Mouse (Mus musculus) embryonic facial prominence, embryonic 13.5 days (tissue): ENCODE results near the gene Wap. TPM values are rescaled to one million over a fixed set of nuclear protein-coding genes. Genes with fewer than 3 reads are reported as not detected.

Source experiments
- ATAC-seq: fragments of 200-750 bp; cut with Nextera tagmentation; 2 replicates; pipeline ENCODE4 v1.8.0; 2017; ENCODE audit warnings: low read depth; ENCODE audit not compliant: insufficient number of reproducible peaks, insufficient read depth, low FRiP score, low TSS enrichment
- H3K27ac ChIP-seq: fragments of 300-500 bp; sonication (generic); 2 replicates; pipeline ENCODE4 v1.5.1; 2015; ENCODE audit warnings: moderate library complexity, mild to moderate bottlenecking, inconsistent platforms
- H3K27me3 ChIP-seq: fragments of 300-500 bp; sonication (generic); 2 replicates; pipeline ENCODE4 v1.6.1; 2015; ENCODE audit warnings: mild to moderate bottlenecking, inconsistent platforms
- H3K36me3 ChIP-seq: fragments of 300-500 bp; sonication (generic); 2 replicates; pipeline ENCODE4 v1.6.1; 2015; ENCODE audit warnings: mild to moderate bottlenecking, inconsistent platforms
- H3K4me1 ChIP-seq: fragments of 300-500 bp; sonication (generic); 2 replicates; pipeline ENCODE4 v1.6.1; 2015; ENCODE audit warnings: inconsistent platforms
- H3K4me2 ChIP-seq: fragments of 300-500 bp; sonication (generic); 2 replicates; pipeline ENCODE4 v1.6.1; 2015; ENCODE audit warnings: moderate library complexity, mild to moderate bottlenecking, inconsistent platforms
- H3K4me3 ChIP-seq: fragments of 300-500 bp; sonication (generic); 2 replicates; pipeline ENCODE4 v1.5.1; 2015; ENCODE audit warnings: mild to moderate bottlenecking, inconsistent platforms
- H3K9ac ChIP-seq: fragments of 300-500 bp; sonication (generic); 2 replicates; pipeline ENCODE4 v1.6.1; 2015; ENCODE audit warnings: mild to moderate bottlenecking, inconsistent platforms
- H3K9me3 ChIP-seq: fragments of 300-500 bp; sonication (generic); 2 replicates; pipeline ENCODE4 v1.6.1; 2016; ENCODE audit warnings: inconsistent platforms
- WGBS: fragments of 180-500 bp; shearing (Covaris S2); methylation state at CpG from one replicate; pipeline ENCODE4 v1.1.7; 2015; ENCODE audit warnings: mixed read lengths; 5-methylcytosine and 5-hydroxymethylcytosine counted together
- polyA plus RNA-seq: library from polyadenylated mRNA; unstranded; fragments of >200 nt; fragmentation: Nextera tagmentation; extraction: Ambion mirVana; gene quantifications from 2 replicates; pipeline ENCODE4 v1.2.1, GENCODE M21; 2015

Wap gene
- polyA plus RNA-seq, 1 experiment from 2014 or later, result not detected

DNA sequence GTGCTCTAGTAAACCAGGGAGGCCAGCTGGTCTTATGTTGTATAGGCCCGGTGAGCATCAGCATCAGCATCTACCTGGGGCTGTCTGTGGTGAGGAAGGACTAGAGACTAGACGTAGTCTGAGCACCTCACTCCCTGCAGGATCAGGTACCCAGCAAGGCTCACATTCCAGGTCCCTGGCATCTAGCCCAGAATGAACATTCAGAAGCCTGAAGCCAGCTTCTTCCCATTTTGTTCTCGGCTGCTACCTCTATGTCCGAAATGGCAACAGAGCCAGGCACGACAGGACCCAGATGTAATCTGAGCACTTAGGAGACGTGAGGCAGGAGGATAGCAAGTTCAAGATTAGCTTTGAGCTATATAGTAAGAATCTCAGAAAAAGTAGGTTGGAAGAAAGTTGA, 43.6 kb downstream of the Wap start:
- 62% methylated on average over 6 of the region's 6 CpGs for WGBS
- no peaks in the 10 kb centered on the region for H3K27me3 ChIP-seq
- peaks cover 91% of the 10 kb centered on the region for H3K36me3 ChIP-seq
- no peak overlapping the region for H3K4me2 ChIP-seq
- H3K4me1 ChIP-seq, result peaks cover 21% of the 10 kb centered on the region
- no peak for ATAC-seq
- H3K4me3 ChIP-seq, result no peak overlapping the region
- peak overlapping the region; percentile 52 for H3K27ac ChIP-seq
- H3K9me3 ChIP-seq, result no peaks in the 10 kb centered on the region
- no peak overlapping the region for H3K9ac ChIP-seq

DNA sequence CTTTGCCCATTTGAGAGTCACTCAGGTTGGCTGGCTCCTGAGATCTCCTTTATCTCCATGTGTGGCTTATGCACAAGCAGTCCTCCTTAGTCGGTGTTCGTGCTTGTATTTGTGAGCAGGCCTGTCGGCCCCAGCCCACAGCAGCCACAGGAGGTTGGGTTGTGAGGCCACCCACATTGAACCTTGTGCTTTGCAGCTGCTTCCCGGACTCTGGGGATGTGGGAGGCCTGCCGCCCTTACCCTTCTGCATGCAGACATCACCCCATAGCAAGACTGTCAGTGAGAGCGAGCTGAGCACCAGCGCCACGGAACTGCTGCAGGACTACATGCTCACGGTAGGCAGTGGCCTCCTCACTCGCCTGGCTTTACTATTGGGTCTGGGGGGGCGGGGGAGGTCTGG, 45.0 kb downstream of the Wap start:
- Histone ChIP-seq H3K9ac (no peak overlapping the region), H3K9me3 (no peaks in the 10 kb centered on the region), H3K27ac (peak overlapping the region; percentile 52; the same call in 1 of the 2 replicates), H3K36me3 (peaks cover 97% of the 10 kb centered on the region), H3K4me3 (no peak overlapping the region), H3K4me1 (peaks cover 15% of the 10 kb centered on the region), H3K4me2 (no peak overlapping the region), H3K27me3 (no peaks in the 10 kb centered on the region)
- WGBS, result 73% methylated on average over 11 of the region's 11 CpGs
- ATAC-seq, result no peak

DNA sequence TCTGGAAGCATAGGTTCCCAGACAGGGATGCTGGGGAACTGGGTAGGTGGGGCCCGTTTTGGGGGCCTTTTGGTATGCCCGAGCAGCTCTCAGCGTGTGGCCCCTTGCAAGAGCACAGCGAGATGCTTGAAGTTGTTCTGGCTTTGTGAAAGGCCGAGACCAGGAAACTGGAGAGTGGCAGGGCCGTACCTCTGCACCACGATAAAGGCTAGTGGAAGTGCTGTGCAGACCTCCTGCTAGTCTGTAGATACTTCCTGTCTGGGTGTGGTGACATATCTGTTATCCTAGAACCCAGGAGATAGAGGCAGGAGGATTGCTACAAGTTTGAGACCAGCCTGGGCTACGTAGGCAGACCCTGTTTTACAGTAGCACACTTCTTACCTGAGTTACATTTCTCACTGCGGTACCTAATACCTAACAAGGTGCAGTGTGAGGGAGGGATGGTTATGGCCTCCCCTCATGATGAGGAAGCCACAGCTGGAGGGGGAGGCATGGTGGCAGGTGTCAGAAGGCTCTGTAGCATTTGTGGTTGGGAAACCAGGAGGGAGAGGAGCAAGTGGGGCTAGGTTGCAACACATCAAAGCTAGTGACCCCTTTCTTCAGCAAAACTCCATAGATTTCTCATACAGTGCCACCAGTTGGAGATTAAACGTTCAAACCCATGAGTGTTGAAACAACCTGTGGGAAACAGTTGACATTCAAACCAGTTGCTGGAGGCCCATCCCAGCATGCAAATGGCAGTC, 47.3 kb downstream of the Wap start:
- WGBS, result 89% methylated on average over 10 of the region's 10 CpGs
- no peak for ATAC-seq
- H3K9ac ChIP-seq, result no peak overlapping the region
- H3K27ac ChIP-seq, result no peak overlapping the region
- no peak overlapping the region for H3K4me3 ChIP-seq
- no peaks in the 10 kb centered on the region for H3K27me3 ChIP-seq
- H3K4me1 ChIP-seq, result peaks cover 12% of the 10 kb centered on the region; the same call in 1 of the 2 replicates
- no peaks in the 10 kb centered on the region for H3K9me3 ChIP-seq
- no peak overlapping the region for H3K4me2 ChIP-seq
- peaks cover 92% of the 10 kb centered on the region for H3K36me3 ChIP-seq

DNA sequence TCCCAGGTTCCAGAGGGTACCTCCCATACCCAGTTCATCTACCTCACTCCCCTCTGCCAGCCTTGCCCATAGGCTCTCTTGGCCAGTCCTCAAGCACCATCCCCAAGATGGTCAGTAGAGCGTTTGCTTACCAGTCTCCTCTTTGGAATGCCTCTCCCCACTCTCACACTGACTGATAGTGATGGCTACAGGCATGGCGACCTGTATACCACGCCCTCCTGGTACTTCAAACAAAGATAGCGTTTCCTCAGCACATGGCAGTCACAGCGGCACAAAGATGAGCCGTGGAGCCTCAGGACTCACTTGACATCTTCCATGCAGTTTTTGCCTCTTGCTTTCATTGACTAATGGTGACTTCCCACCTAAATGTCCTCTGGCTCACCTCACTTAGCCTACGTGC, 48.6 kb downstream of the Wap start:
- Histone ChIP-seq H3K4me2 (no peak overlapping the region), H3K9ac (no peak overlapping the region), H3K4me3 (no peak overlapping the region), H3K27me3 (no peaks in the 10 kb centered on the region), H3K9me3 (no peaks in the 10 kb centered on the region), H3K4me1 (peaks cover 6% of the 10 kb centered on the region; the same call in 1 of the 2 replicates), H3K36me3 (peaks cover 92% of the 10 kb centered on the region), H3K27ac (no peak overlapping the region)
- WGBS, result 91% methylated on average over 7 of the region's 7 CpGs
- ATAC-seq, result no peak

DNA sequence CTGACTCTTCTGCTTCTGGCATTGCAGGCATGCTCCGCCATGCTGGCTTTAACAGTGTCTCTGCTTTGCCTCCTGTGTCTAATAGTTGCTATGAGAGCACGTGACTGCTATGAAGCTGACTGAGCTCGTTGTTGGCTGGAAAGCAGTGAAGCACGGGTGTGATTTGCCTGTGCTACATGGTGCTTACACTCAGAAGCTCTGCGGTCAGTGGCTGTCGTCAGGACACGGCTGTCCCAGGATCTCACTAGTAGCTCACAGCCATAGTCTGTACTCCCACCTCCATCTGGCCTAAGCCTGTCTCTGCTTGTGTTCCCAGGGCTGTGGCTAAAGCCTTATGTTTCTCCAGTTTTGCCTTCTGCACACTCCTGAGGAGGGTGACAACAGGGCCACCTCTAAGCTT, 50.1 kb downstream of the Wap start:
- no peak for ATAC-seq
- 90% methylated on average over 7 of the region's 7 CpGs for WGBS
- no peaks in the 10 kb centered on the region for H3K27me3 ChIP-seq

GRCm38 (mm10) chr11:6587249-6587940, 51.0 kb downstream of the Wap start:
- no peak for ATAC-seq
- no peaks in the 10 kb centered on the region for H3K4me1 ChIP-seq
- no peaks in the 10 kb centered on the region for H3K27me3 ChIP-seq
- 89% methylated on average over 7 of the region's 7 CpGs for WGBS
- H3K9me3 ChIP-seq, result no peaks in the 10 kb centered on the region
- H3K4me3 ChIP-seq, result no peak overlapping the region
- H3K27ac ChIP-seq, result no peak overlapping the region
- H3K36me3 ChIP-seq, result peaks cover 74% of the 10 kb centered on the region
- no peak overlapping the region for H3K9ac ChIP-seq
- H3K4me2 ChIP-seq, result no peak overlapping the region

More for the DNA sequence above, 50.1 kb downstream of the Wap start:
- Histone ChIP-seq H3K9ac (no peak overlapping the region), H3K36me3 (peaks cover 83% of the 10 kb centered on the region), H3K4me3 (no peak overlapping the region), H3K4me1 (peaks cover 6% of the 10 kb centered on the region; the same call in 1 of the 2 replicates), H3K27ac (no peak overlapping the region), H3K4me2 (no peak overlapping the region), H3K9me3 (no peaks in the 10 kb centered on the region)

GRCm38 (mm10) chr11:6586660-6587059, 51.8 kb downstream of the Wap start:
- H3K9ac ChIP-seq, result no peak overlapping the region
- H3K27ac ChIP-seq, result no peak overlapping the region
- WGBS, result 90% methylated on average over 3 of the region's 3 CpGs
- ATAC-seq, result no peak
- H3K36me3 ChIP-seq, result peaks cover 67% of the 10 kb centered on the region
- no peak overlapping the region for H3K4me2 ChIP-seq
- H3K27me3 ChIP-seq, result no peaks in the 10 kb centered on the region
- no peaks in the 10 kb centered on the region for H3K9me3 ChIP-seq
- H3K4me1 ChIP-seq, result no peaks in the 10 kb centered on the region
- no peak overlapping the region for H3K4me3 ChIP-seq

DNA sequence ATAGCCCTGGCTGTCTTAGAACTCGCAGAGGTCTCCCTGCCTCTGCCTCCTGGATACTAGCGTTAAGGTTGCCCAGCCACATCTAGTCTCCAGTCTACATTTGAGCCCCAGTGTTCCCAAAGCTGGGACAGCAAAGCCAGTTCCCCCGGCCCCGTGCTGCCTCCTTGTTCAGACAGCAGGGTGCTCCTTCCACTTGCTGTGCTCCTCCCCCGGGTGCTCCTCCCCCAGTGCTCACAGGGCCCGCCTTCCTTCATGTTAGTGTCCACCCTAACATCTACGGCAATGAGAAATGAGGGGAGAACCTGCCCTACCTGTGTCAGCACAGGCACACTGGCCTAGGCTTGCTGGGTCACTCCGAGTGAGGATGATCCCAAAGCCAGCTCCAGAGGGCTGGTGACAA, 52.7 kb downstream of the Wap start:
- Histone ChIP-seq H3K27me3 (no peaks in the 10 kb centered on the region), H3K9me3 (no peaks in the 10 kb centered on the region), H3K36me3 (peaks cover 58% of the 10 kb centered on the region), H3K4me1 (no peaks in the 10 kb centered on the region), H3K27ac (no peak overlapping the region), H3K9ac (no peak overlapping the region), H3K4me2 (no peak overlapping the region), H3K4me3 (no peak overlapping the region)
- 90% methylated on average over 8 of the region's 8 CpGs for WGBS
- no peak for ATAC-seq

Other genes starting within 250 kb of the Wap start
- 11.2 and 12.4 TPM in 2 replicates for gene Zmiz2, start 249.6 kb downstream of the Wap start, polyA plus RNA-seq
- 5,258 and 5,388 TPM in 2 replicates for gene Ppia, start 223.2 kb downstream of the Wap start, polyA plus RNA-seq
- gene H2afv, start 194.2 kb downstream of the Wap start, polyA plus RNA-seq, result 656 and 746 TPM in 2 replicates
- gene Purb, start 162.7 kb downstream of the Wap start, polyA plus RNA-seq, result 26.9 and 28.6 TPM in 2 replicates
- gene Myo1g, start 117.7 kb downstream of the Wap start, polyA plus RNA-seq, result 1.3 and 1.8 TPM in 2 replicates
- 79.5 and 80.2 TPM in 2 replicates for gene Ccm2, start 91.8 kb downstream of the Wap start, polyA plus RNA-seq
- gene Nacad, start 32.6 kb downstream of the Wap start, polyA plus RNA-seq, result 2.9 and 3.4 TPM in 2 replicates
- gene Tbrg4, start 12.6 kb downstream of the Wap start, polyA plus RNA-seq, result 33.6 and 38.5 TPM in 2 replicates
- gene Ramp3, start 19.9 kb upstream of the Wap start, polyA plus RNA-seq, result 6.7 and 8.0 TPM in 2 replicates
- not detected in 2 replicates for gene Gm11983, start 199.0 kb upstream of the Wap start, polyA plus RNA-seq